Mouse (Mus musculus): Measurements from ENCODE around the gene Hmcn1. TPM values are rescaled to one million over a fixed set of nuclear protein-coding genes. Genes with fewer than 3 reads are reported as not detected.
A peak's percentile ranks its signal among the peaks of the same experiment; 100 is the strongest.

The Hmcn1 gene
- polyA plus RNA-seq, 1 experiment from 2014 or later = 8.8 TPM

DNA sequence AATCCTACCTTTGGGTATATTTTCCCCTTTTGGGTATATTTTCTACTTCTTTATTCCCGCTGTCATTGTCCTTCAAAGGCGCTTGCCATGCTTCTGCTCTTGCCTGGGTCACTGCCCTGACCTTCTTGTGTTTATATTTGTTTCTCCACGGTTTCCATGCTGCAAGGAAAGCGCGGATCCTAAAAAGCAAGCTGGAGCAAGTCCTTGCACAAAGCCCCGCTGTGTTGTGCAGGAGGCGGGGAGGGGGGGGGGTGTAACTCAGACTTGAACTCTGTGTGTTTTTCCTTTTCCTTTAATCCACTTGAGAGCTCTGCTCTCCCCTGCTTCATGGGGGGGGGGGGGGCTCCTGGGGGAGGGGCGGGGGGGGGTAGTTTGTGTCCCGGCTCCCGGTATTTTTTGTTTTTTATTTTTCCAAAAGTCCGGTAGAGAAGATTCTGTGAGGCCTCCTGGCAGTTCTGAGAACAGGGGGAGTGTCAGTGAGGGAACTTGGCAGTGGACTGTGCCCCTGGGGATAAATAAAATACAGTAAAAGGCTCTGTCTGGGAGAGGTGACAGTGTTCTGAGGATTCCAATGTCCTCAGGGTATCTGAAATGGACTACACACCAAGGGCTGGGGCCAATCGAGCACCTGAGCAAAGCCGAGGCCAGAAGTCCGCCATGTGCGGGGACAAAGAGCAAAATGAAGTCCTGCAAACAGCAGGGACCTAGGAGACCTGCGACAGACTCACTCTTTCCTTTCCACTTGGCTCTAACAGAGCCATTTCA, 457.3 kb downstream of the Hmcn1 start:
- Histone ChIP-seq H3K4me3 (no peak overlapping the region), H3K9ac (no peak overlapping the region), H3K36me3 (no peaks in the 10 kb centered on the region), H3K4me2 (replicated peaks) (peak overlapping the region; percentile 32), H3K9me3 (no peaks in the 10 kb centered on the region), H3K4me1 (peaks cover 13% of the 10 kb centered on the region), H3K27ac (no peak overlapping the region), H3K27me3 (replicated peaks) (no peaks in the 10 kb centered on the region)
- peak; percentile 70 for ATAC-seq (ENCODE audit: low FRiP score, low read depth)
- WGBS = 32% methylated on average over 16 of the region's 16 CpGs

DNA sequence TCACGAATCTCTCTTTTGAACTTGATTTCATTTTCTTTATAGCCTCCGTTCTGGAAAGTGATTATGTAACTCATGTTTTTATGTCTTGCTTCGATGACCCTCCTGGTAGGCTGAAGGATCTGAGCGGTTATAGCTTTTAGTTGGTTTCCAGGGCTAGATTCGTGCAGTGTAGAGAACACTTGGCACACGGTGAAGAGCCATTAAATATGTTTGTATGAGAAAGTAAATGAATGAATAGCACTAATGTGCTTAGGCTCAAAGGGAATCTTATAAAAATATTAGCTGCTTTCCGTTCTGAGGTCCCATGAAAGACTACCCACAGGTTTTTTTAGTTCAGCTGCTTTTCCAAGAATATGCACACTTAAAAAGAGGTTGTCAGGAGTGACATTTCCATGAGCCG, 458.6 kb downstream of the Hmcn1 start:
- Histone ChIP-seq H3K4me3 (no peak overlapping the region), H3K4me2 (replicated peaks) (no peak overlapping the region), H3K4me1 (peaks cover 13% of the 10 kb centered on the region), H3K27me3 (replicated peaks) (no peaks in the 10 kb centered on the region), H3K27ac (no peak overlapping the region), H3K9me3 (no peaks in the 10 kb centered on the region), H3K36me3 (no peaks in the 10 kb centered on the region), H3K9ac (no peak overlapping the region)
- no peak for ATAC-seq (ENCODE audit: low FRiP score, low read depth)
- 84% methylated on average over 8 of the region's 8 CpGs for WGBS

DNA sequence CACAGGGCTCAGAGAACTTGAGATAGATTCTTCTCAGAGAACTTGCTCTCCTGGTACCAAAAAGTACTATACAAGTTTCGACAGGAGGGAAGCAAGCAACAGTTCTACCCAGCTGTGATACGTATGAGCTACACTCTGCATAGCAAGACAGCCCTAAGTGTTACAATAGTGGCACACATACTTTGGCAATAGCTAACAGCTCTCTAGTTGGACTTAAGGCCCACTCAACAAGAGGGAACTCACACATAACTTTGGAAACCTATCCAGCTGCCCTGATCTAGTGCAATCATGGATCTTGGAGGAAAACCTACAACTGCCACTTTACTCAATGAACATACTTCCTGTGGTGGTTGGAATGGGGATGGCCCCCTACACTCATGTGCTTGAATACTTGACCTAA, 480.2 kb downstream of the Hmcn1 start:
- no peak overlapping the region for H3K9ac ChIP-seq
- no peaks in the 10 kb centered on the region for H3K36me3 ChIP-seq
- 85% methylated on average over 2 of the region's 2 CpGs for WGBS
- H3K4me1 ChIP-seq = no peaks in the 10 kb centered on the region
- H3K9me3 ChIP-seq = no peaks in the 10 kb centered on the region
- ATAC-seq (ENCODE audit: low FRiP score, low read depth) = no peak
- no peak overlapping the region for H3K4me2 ChIP-seq (replicated peaks)
- no peaks in the 10 kb centered on the region for H3K27me3 ChIP-seq (replicated peaks)
- no peak overlapping the region for H3K4me3 ChIP-seq
- no peak overlapping the region for H3K27ac ChIP-seq

Other genes with a start within 250 kb of the Hmcn1 start
- 0.54 and 1.1 TPM in 2 replicates for gene Gm47985, start 189.1 kb upstream of the Hmcn1 start, polyA plus RNA-seq (2016; fragmentation: Nextera tagmentation; extraction: Ambion mirVana)
- gene Gm8947, start 198.9 kb upstream of the Hmcn1 start, polyA plus RNA-seq (2016; fragmentation: Nextera tagmentation; extraction: Ambion mirVana) = 0.28 TPM in 1 of 2 replicates, not detected in the other
- 0.32 TPM in 1 of 2 replicates, not detected in the other for gene Gm47995, start 205.0 kb upstream of the Hmcn1 start, polyA plus RNA-seq (2016; fragmentation: Nextera tagmentation; extraction: Ambion mirVana)
- gene 3110040M04Rik, start 210.7 kb upstream of the Hmcn1 start, polyA plus RNA-seq (2016; fragmentation: Nextera tagmentation; extraction: Ambion mirVana) = not detected in 2 replicates
- gene Gm47996, start 216.7 kb upstream of the Hmcn1 start, polyA plus RNA-seq (2016; fragmentation: Nextera tagmentation; extraction: Ambion mirVana) = not detected in 2 replicates